Mouse (Mus musculus) embryonic fibroblast, embryonic 13.5 days (primary cell): ENCODE results near the gene Pced1a. TPM values are rescaled to one million over a fixed set of nuclear protein-coding genes. Genes with fewer than 3 reads are reported as not detected.
A peak's percentile ranks its signal among the peaks of the same experiment; 100 is the strongest.

Experiments used
- H3K27ac ChIP-seq: 2 replicates; pipeline ENCODE4 v1.5.1; 2012; ENCODE audit warnings: low read length, control low read depth, inconsistent platforms; ENCODE audit not compliant: insufficient read depth
- H3K4me1 ChIP-seq: 2 replicates; pipeline ENCODE4 v1.6.1; 2011; ENCODE audit warnings: low read length; ENCODE audit not compliant: control insufficient read depth, insufficient read depth
- H3K4me3 ChIP-seq: 2 replicates; pipeline ENCODE4 v1.5.1; 2011; ENCODE audit warnings: mild to moderate bottlenecking, control low read depth, low read length; ENCODE audit not compliant: insufficient read depth
- CTCF ChIP-seq: IDR thresholded peaks from 2 replicates; pipeline ENCODE4 v1.5.1; 2011; ENCODE audit warnings: mild to moderate bottlenecking, control low read depth, low read length, moderate library complexity, borderline replicate concordance; ENCODE audit not compliant: insufficient read depth
- POLR2A ChIP-seq: IDR thresholded peaks from 2 replicates; pipeline ENCODE4 v1.6.1; 2011; ENCODE audit warnings: low read depth, mild to moderate bottlenecking, control low read depth, low read length, moderate library complexity
- polyA plus RNA-seq: library from polyadenylated mRNA; stranded (reverse); fragments of >200 nt; gene quantifications from 2 replicates; pipeline ENCODE4 v1.2.4, GENCODE M21; 2011; ENCODE audit warnings: low read depth; ENCODE audit not compliant: missing spikeins, insufficient read length

Gene Pced1a
- polyA plus RNA-seq = 15.8 and 18.7 TPM in 2 replicates

DNA sequence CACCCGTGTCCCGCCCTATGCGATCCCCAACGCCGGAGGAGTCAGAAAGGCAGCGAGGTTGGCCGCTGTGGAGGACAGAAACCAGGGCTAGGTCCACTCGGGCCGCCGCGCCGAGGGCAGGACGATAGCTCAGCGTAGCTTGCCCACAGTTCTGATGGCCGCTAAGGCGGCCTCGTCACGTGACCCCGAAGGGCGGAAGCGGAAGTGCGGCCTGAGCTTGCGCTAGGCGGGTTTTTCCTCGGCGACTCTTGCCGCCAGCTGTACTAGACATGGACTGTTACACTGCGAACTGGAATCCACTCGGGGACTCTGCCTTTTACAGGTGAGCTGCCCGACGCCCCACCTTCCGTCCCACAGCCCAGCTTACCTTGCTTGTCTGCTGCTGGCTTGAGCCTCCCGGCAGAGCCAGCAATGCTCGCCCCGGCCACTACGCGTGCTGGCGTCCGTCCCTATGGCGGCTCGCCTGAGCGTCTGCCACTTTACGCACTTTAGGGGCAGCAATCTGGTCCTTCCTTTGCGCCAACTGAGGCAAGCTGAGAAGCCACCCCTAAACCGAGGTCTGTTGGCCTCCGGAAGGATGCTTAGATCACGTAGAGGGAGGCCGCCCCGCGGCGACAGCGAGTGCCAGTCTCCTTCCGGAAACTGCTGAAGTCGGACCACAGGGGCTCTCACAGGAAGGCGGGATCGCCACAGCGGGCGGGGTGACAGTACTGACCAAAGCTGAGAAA is at the start of gene Pced1a, which contains the start of gene Vps16:
Gene Pced1a (minus strand): TSS at position 576 of the 728 bp plus-strand sequence.
Gene Vps16 (plus strand): TSS at position 214 of the 728 bp plus-strand sequence.
- H3K27ac ChIP-seq = peak within 1 kb of the TSS; percentile 63
- H3K4me1 ChIP-seq = peaks cover 2% of the 10 kb centered on the region; the same call in 1 of the 2 replicates
- peak within 1 kb of the TSS; percentile 71 for H3K4me3 ChIP-seq
- TF ChIP-seq CTCF (no peak), POLR2A (peak; percentile 70)

- TF ChIP-seq POLR2A = no peak
- no peak for TF ChIP-seq CTCF
- no peak overlapping the region for H3K27ac ChIP-seq
- no peak overlapping the region for H3K4me3 ChIP-seq
- H3K4me1 ChIP-seq = no peaks in the 10 kb centered on the region
These were observed 48.5 kb upstream of the Pced1a start for GRCm38 (mm10) chr2:130472908-130473510.

DNA sequence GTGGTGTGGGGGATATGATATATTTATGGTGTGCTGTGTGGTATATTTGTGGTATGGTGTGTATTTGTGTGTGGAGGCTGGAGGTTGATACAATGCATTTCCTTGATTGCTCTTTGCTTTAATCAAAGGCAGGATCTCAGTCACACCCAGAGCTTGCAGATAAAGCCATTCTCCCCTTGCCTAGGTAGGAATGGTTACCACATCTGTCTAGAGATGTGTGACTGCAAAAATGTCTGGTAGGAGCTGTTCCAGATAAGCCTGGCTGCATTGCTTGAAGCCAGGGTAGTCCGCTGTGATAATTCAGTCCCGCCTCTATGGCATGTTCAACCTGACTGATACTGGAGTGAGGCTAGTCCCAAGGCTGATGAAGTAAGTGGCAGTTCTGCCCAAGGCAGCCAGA is 45.4 kb upstream of the Pced1a start:
- Histone ChIP-seq H3K4me1 (no peaks in the 10 kb centered on the region), H3K27ac (no peak overlapping the region), H3K4me3 (no peak overlapping the region)
- TF ChIP-seq CTCF (no peak), POLR2A (no peak)

- Histone ChIP-seq H3K27ac (no peak overlapping the region), H3K4me3 (no peak overlapping the region), H3K4me1 (no peaks in the 10 kb centered on the region)
- TF ChIP-seq POLR2A (no peak), CTCF (no peak)
These were observed 44.9 kb upstream of the Pced1a start for GRCm38 (mm10) chr2:130469366-130469765.

- H3K4me3 ChIP-seq = no peak overlapping the region
- no peaks in the 10 kb centered on the region for H3K4me1 ChIP-seq
- no peak for TF ChIP-seq CTCF
- TF ChIP-seq POLR2A = no peak
- H3K27ac ChIP-seq = no peak overlapping the region
These were observed 41.9 kb upstream of the Pced1a start for GRCm38 (mm10) chr2:130466438-130466837.

- no peak overlapping the region for H3K27ac ChIP-seq
- H3K4me3 ChIP-seq = no peak overlapping the region
- peaks cover 5% of the 10 kb centered on the region for H3K4me1 ChIP-seq
- TF ChIP-seq POLR2A (no peak), CTCF (no peak)
These were observed 37.0 kb upstream of the Pced1a start for GRCm38 (mm10) chr2:130461287-130462071.

GRCm38 (mm10) chr2:130459576-130459975 is 35.1 kb upstream of the Pced1a start:
- peaks cover 5% of the 10 kb centered on the region for H3K4me1 ChIP-seq
- no peak overlapping the region for H3K27ac ChIP-seq
- H3K4me3 ChIP-seq = no peak overlapping the region
- no peak for TF ChIP-seq POLR2A
- TF ChIP-seq CTCF = no peak

- no peak overlapping the region for H3K4me3 ChIP-seq
- peaks cover 5% of the 10 kb centered on the region for H3K4me1 ChIP-seq
- H3K27ac ChIP-seq = no peak overlapping the region
- no peak for TF ChIP-seq POLR2A
- TF ChIP-seq CTCF = no peak
These were observed 33.4 kb upstream of the Pced1a start for GRCm38 (mm10) chr2:130457871-130458270.

DNA sequence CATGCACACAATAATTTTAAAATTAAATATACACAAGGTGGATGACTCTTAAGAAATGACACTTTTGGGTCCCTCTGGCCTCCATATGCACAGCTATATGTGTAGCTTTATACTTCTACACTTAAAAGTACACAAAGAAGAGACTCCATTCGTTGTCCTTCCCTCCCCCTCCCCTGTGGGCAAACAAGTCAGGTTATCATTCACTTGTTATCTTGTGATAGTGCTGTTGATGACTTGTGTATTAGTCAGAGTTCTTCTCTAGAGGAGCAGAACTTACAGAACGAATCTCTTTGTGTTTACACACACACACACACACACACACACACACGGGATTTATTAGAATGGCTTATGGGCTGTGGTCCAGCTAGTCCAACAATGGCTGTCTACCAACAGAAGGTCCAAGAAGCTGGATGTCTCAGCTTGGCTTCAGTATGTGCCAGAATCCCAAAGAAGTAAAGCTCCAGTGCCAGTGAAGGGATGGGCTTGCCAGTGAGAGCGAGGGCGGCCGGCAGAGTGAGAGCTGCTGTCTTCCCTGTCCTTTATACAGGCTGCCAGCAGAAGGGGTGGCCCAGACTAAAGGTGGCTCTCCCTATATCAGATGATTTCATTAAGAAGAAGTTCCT is 30.4 kb upstream of the Pced1a start:
- no peak overlapping the region for H3K27ac ChIP-seq
- TF ChIP-seq POLR2A (no peak), CTCF (no peak)
- peaks cover 13% of the 10 kb centered on the region for H3K4me1 ChIP-seq
- no peak overlapping the region for H3K4me3 ChIP-seq
